Mouse (Mus musculus): Measurements from ENCODE around the gene Borcs7. TPM values are rescaled to one million over a fixed set of nuclear protein-coding genes. Genes with fewer than 3 reads are reported as not detected.

Gene Borcs7
- polyA plus RNA-seq, 1 experiment: 21.5 TPM

DNA sequence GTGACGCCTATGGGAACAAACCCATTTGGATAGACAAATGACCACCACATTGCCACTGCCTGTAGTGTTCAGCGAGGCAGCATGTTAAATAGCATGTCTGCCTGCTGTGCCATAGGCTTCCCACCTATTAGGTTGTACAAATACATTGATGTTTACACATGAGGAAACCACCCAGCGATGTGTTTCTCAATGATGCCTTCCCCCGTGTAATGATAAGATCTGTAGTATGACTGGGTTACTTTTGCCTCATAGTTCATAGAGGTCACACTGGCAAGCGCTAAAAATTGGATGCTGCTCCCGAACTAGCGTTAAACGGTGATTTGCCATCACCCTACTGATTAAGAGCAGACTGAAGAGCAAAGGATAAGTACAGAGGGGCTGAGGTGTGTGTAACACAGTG is 27.5 kb upstream of the Borcs7 start:
- DNase-seq (ENCODE audit: extremely low spot score in 1 of 2, low spot score in 1 of 2): no peak

- no peak for DNase-seq (ENCODE audit: extremely low spot score in 1 of 2, low spot score in 1 of 2)
Measured at GRCm38 (mm10) chr19:46662784-46663183, 26.9 kb upstream of the Borcs7 start.

DNA sequence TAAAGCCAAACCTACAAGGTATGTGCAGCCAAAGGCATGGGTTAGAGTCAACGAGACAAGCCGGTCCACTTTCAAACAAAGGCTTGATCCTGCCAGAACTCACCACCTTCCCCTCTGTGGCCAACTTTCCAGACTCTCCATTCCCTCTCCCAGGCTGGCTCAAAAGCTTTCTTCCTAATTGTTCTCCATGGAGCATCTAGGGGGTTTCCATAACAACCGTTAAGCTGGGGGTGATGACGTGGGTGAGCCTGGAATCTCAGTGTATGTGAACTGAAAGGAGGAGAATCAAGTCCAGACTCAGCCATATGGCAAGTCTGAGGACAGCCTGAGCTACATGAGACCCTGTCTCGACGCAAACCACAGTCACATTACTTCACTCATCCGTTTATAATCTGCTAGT is 24.2 kb upstream of the Borcs7 start:
- DNase-seq (ENCODE audit: extremely low spot score in 1 of 2, low spot score in 1 of 2): peak in 1 of 2 experiments; percentile 54

DNA sequence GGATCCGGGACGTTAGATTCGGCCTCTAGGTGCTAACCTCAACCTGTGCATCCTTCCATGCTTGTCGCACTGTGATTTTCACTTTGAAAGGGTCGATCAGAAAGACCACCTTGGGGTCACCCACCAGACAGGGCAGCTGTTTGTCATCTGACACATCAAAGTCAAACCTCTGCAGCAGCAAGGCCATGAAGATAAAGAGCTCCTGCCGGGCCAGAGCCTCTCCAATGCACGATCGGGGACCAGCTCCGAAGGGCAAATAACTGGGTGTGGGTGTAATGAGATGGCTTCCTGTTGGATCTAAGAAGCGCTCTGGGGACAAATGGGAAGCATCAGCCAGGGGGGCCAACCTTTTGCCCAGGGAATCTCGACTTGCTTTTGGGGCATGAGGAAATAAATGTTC is 22.4 kb upstream of the Borcs7 start:
- no peak for DNase-seq (ENCODE audit: extremely low spot score in 1 of 2, low spot score in 1 of 2)

DNA sequence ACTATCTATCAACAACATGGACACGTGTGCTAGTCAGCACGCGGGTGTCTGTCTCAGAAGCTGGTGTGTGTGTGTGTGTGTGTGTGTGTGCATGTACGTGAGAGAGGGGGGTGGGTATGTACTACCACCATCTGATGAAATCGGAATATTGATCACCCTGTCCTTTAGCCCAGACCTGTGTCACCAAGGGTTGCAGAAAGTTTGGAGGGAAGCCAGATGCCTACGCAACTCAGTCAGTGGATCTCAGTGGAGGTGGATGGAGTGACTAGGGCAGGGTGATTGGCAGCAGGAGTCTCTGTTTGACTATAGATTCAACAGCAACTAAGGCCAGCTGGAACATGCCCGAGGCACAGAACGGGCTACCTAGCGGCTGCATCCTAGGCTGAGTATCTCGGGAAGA is 21.4 kb upstream of the Borcs7 start:
- DNase-seq (ENCODE audit: extremely low spot score in 1 of 2, low spot score in 1 of 2): no peak

- no peak for DNase-seq (ENCODE audit: extremely low spot score in 1 of 2, low spot score in 1 of 2)
Measured at GRCm38 (mm10) chr19:46669802-46670201, 19.9 kb upstream of the Borcs7 start.

- peak in 1 of 2 experiments; percentile 71 for DNase-seq (ENCODE audit: extremely low spot score in 1 of 2, low spot score in 1 of 2)
Measured at GRCm38 (mm10) chr19:46670691-46671090, 19.0 kb upstream of the Borcs7 start.

GRCm38 (mm10) chr19:46672766-46673418 is 16.8 kb upstream of the Borcs7 start, which contains the start of gene Cyp17a1:
TSS of gene Cyp17a1 (minus strand) at chr19:46673172.
- no peak for DNase-seq (ENCODE audit: extremely low spot score in 1 of 2, low spot score in 1 of 2)

GRCm38 (mm10) chr19:46675641-46676040 is 14.1 kb upstream of the Borcs7 start:
- DNase-seq (ENCODE audit: extremely low spot score in 1 of 2, low spot score in 1 of 2): no peak

- no peak for DNase-seq (ENCODE audit: extremely low spot score in 1 of 2, low spot score in 1 of 2)
Measured at GRCm38 (mm10) chr19:46679720-46680383, 9.9 kb upstream of the Borcs7 start.

- no peak for DNase-seq (ENCODE audit: extremely low spot score in 1 of 2, low spot score in 1 of 2)
Measured at GRCm38 (mm10) chr19:46690387-46690786, 681 bp downstream of the Borcs7 start.

DNA sequence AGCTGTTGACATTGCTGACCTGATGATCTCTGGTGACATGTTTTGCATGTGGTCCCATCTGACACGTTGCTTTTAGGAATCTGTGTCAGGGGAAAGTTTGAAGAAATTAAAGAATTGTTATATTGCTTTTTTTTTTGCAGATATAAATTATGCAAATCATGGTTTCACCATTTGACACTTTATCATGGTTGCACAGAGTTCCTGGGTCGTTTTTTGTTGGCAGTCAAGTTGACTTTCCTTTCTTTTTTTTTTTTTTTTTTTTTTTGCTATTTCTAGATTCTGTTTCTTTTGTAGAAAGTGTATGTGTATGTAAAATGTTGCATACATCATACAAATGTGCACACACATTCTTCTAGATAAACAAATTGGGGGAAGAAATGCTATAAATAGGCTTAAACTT is 1.4 kb downstream of the Borcs7 start:
- DNase-seq (ENCODE audit: extremely low spot score in 1 of 2, low spot score in 1 of 2): no peak

GRCm38 (mm10) chr19:46693146-46693545 is 3.4 kb downstream of the Borcs7 start:
- DNase-seq (ENCODE audit: extremely low spot score in 1 of 2, low spot score in 1 of 2): no peak

- no peak for DNase-seq (ENCODE audit: extremely low spot score in 1 of 2, low spot score in 1 of 2)
Measured at GRCm38 (mm10) chr19:46696482-46696881, 6.8 kb downstream of the Borcs7 start.

DNA sequence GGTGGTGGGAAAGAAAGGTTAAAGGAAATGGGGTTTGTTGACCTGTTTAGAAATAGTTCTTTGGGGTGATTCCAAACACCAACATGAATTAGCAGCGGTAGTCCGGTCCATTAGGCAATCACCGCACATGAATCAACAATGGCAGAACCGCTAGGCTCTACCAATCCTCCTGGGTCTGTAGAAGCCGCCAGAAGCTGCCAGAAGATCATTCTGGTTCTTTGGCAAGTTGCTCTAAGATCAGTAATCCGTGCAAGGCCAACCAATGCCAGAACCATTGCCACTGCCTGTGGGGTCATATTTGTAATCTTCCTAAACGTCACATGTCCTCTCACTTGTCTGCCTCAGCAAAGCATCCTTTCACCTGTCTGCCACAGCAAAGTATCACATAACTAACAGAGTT is 7.2 kb downstream of the Borcs7 start:
- no peak for DNase-seq (ENCODE audit: extremely low spot score in 1 of 2, low spot score in 1 of 2)

- no peak for DNase-seq (ENCODE audit: extremely low spot score in 1 of 2, low spot score in 1 of 2)
Measured at GRCm38 (mm10) chr19:46697840-46698517, 8.3 kb downstream of the Borcs7 start.

DNA sequence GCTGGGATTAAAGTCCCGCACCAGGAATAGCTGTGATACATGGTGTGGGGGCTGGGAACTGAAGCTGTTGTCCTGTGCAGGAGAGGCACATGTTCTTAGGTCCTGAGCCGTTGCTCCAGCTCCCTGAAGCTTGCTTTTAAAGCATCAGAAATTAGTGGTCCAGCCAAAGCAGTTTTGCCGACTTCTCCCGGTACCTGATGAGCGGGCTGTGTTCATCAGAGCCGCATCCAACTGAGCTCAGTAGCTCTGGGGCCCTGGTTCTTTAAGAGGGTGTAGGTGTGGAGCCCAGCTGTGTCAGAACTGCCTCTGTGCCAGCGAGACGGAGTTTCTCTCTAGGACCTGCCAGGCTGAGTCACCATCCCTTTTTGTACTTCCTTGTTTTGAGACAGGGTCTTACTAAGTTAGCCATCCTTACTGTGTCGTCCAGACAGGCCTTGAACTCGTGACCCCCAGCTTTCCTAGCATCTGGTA is 9.3 kb downstream of the Borcs7 start:
- DNase-seq (ENCODE audit: extremely low spot score in 1 of 2, low spot score in 1 of 2): peak in 1 of 2 experiments; percentile 53

DNA sequence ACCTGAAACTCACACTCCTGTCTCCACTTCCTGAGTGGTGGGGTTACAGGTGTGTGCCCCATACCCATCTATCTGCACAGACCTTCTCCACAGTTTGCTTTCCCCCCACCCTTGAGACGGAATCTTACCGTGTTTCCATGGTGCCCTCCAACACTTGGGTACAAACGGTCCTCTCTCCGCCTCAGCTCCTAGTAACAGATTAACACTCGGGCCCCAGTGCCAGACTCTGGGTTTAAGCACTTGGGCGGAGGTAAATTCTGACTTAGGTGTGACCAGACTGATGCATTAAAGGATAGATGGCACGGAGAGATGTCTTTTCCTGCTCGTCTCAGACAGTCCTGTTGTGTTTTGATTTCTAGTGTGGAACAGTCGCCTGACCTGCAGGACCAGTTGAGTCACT is 11.4 kb downstream of the Borcs7 start:
- no peak for DNase-seq (ENCODE audit: extremely low spot score in 1 of 2, low spot score in 1 of 2)

- no peak for DNase-seq (ENCODE audit: extremely low spot score in 1 of 2, low spot score in 1 of 2)
Measured at GRCm38 (mm10) chr19:46705779-46706495, 16.2 kb downstream of the Borcs7 start.

GRCm38 (mm10) chr19:46706540-46707295 is 17.0 kb downstream of the Borcs7 start:
- no peak for DNase-seq (ENCODE audit: extremely low spot score in 1 of 2, low spot score in 1 of 2)

Measured in frontal cortex, adult 2 months (tissue).